Mouse (Mus musculus): ENCODE measurements around the gene Trpc3. TPM values are rescaled to one million over a fixed set of nuclear protein-coding genes. Genes with fewer than 3 reads are reported as not detected.

Gene Trpc3
- total RNA-seq, 1 experiment, result 0.54 TPM

DNA sequence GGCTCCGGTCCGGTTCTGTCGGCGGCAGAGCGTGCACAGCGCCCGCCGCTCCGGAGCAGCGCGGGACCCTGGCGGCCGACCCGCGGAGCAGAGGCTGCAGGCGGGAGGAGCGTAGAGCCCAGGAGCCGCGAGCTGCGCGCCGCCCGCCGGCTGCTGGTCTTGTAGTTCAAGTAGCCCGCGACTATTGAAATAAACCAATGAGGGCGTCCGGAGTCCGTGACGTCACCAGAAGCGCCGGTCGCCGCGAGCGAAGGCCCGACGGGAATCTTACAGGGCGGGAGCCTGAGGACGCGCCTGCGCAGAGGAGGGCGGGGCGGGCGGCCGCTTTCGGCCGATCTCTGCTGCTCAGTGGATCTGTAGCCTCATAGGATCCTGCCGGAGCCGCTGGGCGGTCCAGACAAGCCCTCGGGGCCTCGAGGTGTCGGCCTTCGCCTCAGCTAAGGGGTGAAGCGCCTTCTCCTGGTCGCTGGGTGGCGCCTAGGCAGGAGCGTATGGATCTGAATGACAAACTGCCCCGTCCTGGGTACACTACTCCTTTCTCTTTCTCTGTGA is 118.1 kb downstream of the Trpc3 start, which contains the start of gene Ccna2:
TSS of gene Ccna2 (minus strand) at position 324 of the 552 bp plus-strand sequence.
- Histone ChIP-seq H3K36me3 (ENCODE audit: control insufficient read depth, insufficient read depth, low read length, poor library complexity, severe bottlenecking) (peaks cover 15% of the 10 kb centered on the region), H3K9me3 (ENCODE audit: control insufficient read depth, insufficient read depth, low read depth, low read length) (no peaks in the 10 kb centered on the region), H3K27ac (ENCODE audit: insufficient read depth, low read depth, low read length, poor library complexity, severe bottlenecking) (peak within 1 kb of the TSS; percentile 73), H3K9ac (ENCODE audit: insufficient read depth, low read depth, low read length, poor library complexity, severe bottlenecking) (peak within 1 kb of the TSS; percentile 98), H3K4me1 (ENCODE audit: control insufficient read depth in 2 of 2, insufficient read depth in 2 of 2, low read length in 2 of 2, poor library complexity in 1 of 2) (no peaks in the 10 kb centered on the region), H3K4me3 (ENCODE audit: insufficient read depth in 1 of 2, low read depth in 1 of 2, low read length in 2 of 2, poor library complexity in 1 of 2, severe bottlenecking in 1 of 2) (peak within 1 kb of the TSS; percentile 91 to 99)
- peak; percentile 96 for DNase-seq (ENCODE audit: low read depth, low spot score)
- TF ChIP-seq ZNF384 (IDR thresholded peaks at IDR 0.05; ENCODE audit: low read depth, low read length), result no peak
- TF ChIP-seq ZC3H11A (IDR thresholded peaks at IDR 0.05; ENCODE audit: borderline replicate concordance, low read depth, low read length), result no peak
- TF ChIP-seq HCFC1 (IDR thresholded peaks at IDR 0.05; ENCODE audit: borderline replicate concordance, insufficient read depth, low read length), result peak; percentile 66; the same call in 1 of the 2 replicates
- in situ Hi-C loops (cut with MboI; ENCODE audit: low sequenced_read_pairs in 2 of 2, unreplicated experiment in 2 of 2), result no loop called here

DNA sequence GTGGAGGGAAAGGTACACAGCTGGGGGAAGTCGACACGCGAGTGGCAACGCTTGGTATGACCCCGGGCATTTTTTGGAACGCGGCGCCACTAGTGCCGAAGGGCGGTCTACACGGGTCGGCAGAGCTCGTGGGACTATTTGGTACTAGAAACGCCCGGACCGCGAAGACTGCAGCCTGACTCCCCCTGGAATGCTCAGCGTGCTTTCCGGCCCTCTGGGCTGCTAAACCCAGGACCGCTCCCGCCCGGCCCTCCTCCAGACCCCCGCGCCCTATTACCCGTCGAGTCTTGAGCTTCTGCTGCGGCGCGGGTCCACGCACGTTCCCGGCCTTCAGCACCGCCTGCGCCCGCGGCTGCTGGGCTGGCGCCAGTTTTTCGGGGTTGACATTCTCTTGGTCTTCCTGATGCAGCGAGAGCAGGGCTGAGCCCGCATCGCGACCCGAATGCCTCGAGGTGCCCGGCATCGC is 118.6 kb downstream of the Trpc3 start:
- H3K27ac ChIP-seq (ENCODE audit: insufficient read depth, low read depth, low read length, poor library complexity, severe bottlenecking), result peak overlapping the region; percentile 73
- peaks cover 17% of the 10 kb centered on the region for H3K36me3 ChIP-seq (ENCODE audit: control insufficient read depth, insufficient read depth, low read length, poor library complexity, severe bottlenecking)
- no peaks in the 10 kb centered on the region for H3K9me3 ChIP-seq (ENCODE audit: control insufficient read depth, insufficient read depth, low read depth, low read length)
- H3K9ac ChIP-seq (ENCODE audit: insufficient read depth, low read depth, low read length, poor library complexity, severe bottlenecking), result peak overlapping the region; percentile 98
- H3K4me3 ChIP-seq (ENCODE audit: insufficient read depth in 1 of 2, low read depth in 1 of 2, low read length in 2 of 2, poor library complexity in 1 of 2, severe bottlenecking in 1 of 2), result peak overlapping the region; percentile 91 to 99
- in situ Hi-C loops (cut with MboI; ENCODE audit: low sequenced_read_pairs in 2 of 2, unreplicated experiment in 2 of 2), result no loop called here
- H3K4me1 ChIP-seq (ENCODE audit: control insufficient read depth in 2 of 2, insufficient read depth in 2 of 2, low read length in 2 of 2, poor library complexity in 1 of 2), result no peaks in the 10 kb centered on the region
- TF ChIP-seq HCFC1 (IDR thresholded peaks at IDR 0.05; ENCODE audit: borderline replicate concordance, insufficient read depth, low read length) (no peak), MAFK (IDR thresholded peaks at IDR 0.05; ENCODE audit: insufficient read depth, low read depth, low read length) (no peak), ZNF384 (IDR thresholded peaks at IDR 0.05; ENCODE audit: low read depth, low read length) (no peak), CHD2 (IDR thresholded peaks at IDR 0.05; ENCODE audit: low read depth, low read length) (no peak), ZC3H11A (IDR thresholded peaks at IDR 0.05; ENCODE audit: borderline replicate concordance, low read depth, low read length) (no peak)
- DNase-seq (ENCODE audit: low read depth, low spot score), result peak; percentile 30

Other genes with a start within 250 kb of the Trpc3 start
- gene Anxa5, start 214.3 kb downstream of the Trpc3 start, total RNA-seq (2012; rRNA removed), result 69.9 and 131 TPM in 2 replicates
- 0.95 and 1.3 TPM in 2 replicates for gene 1810062G17Rik, start 214.2 kb downstream of the Trpc3 start, total RNA-seq (2012; rRNA removed)
- not detected in 2 replicates for gene Gm11549, start 168.4 kb downstream of the Trpc3 start, total RNA-seq (2012; rRNA removed)
- gene Exosc9, start 137.6 kb downstream of the Trpc3 start, total RNA-seq (2012; rRNA removed), result 27.3 and 39.7 TPM in 2 replicates
- 101 and 127 TPM in 2 replicates for gene Ccna2, start 118.0 kb downstream of the Trpc3 start, total RNA-seq (2012; rRNA removed)
- gene Bbs7, start 76.7 kb downstream of the Trpc3 start, total RNA-seq (2012; rRNA removed), result 2.0 and 2.2 TPM in 2 replicates
- 40.4 and 46.4 TPM in 2 replicates for gene 4932438A13Rik, start 172.9 kb upstream of the Trpc3 start, total RNA-seq (2012; rRNA removed)

Measured in ES-E14 (cell line).